Mouse (Mus musculus) liver, postnatal 0 days (tissue): ENCODE results near the gene Blmh.

ENCODE experiments used
- CTCF ChIP-seq: sonication (generic); IDR thresholded peaks from 2 replicates; pipeline ENCODE4 v1.5.1; 2016; ENCODE audit warnings: antibody characterized with exemption, low read depth
- EP300 ChIP-seq: IDR thresholded peaks from 2 replicates; pipeline ENCODE4 v1.6.1; 2016; ENCODE audit warnings: antibody characterized with exemption, low read depth, mild to moderate bottlenecking

DNA sequence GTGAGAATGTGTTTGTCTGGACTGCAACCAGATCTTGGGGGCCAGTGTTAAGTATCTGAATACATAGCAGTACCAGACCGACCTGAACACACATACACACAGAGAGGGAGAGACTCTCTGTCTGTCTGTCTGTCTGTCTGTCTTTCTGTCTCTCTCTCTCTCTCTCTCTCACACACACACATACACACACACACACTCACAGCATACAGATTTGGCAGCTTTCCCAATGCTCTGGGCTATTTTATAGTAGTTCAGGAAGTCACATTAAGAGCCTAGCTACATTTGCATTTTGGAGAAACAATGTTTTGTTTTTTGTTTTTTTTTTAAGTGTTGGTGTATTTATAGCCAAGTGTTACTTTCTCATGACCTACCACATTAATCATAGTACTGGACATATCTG is 27.5 kb upstream of the Blmh start:
- TF ChIP-seq CTCF (no peak), EP300 (no peak)
